Mouse (Mus musculus) liver, adult (tissue): Measurements from ENCODE around the gene Dzip1.

Experiments used
- GATA4 ChIP-seq: IDR thresholded peaks from 2 replicates; pipeline ENCODE4 v1.6.1; 2014; ENCODE audit warnings: mild to moderate bottlenecking, low read length; ENCODE audit not compliant: insufficient replicate concordance

The Dzip1 gene

GRCm38 (mm10) chr14:118838556-118839120, 86.6 kb downstream of the Dzip1 start:
- no peak for TF ChIP-seq GATA4

- TF ChIP-seq GATA4, result no peak
Observed at GRCm38 (mm10) chr14:118836754-118837153, 88.5 kb downstream of the Dzip1 start.

GRCm38 (mm10) chr14:118836145-118836544, 89.1 kb downstream of the Dzip1 start:
- TF ChIP-seq GATA4, result no peak

GRCm38 (mm10) chr14:118834313-118834712, 90.9 kb downstream of the Dzip1 start:
- no peak for TF ChIP-seq GATA4

- no peak for TF ChIP-seq GATA4
Observed at GRCm38 (mm10) chr14:118833241-118833640, 92.0 kb downstream of the Dzip1 start.

GRCm38 (mm10) chr14:118831597-118831996, 93.7 kb downstream of the Dzip1 start:
- no peak for TF ChIP-seq GATA4

- no peak for TF ChIP-seq GATA4
Observed at GRCm38 (mm10) chr14:118829331-118830095, 95.7 kb downstream of the Dzip1 start.

GRCm38 (mm10) chr14:118827283-118827904, 97.9 kb downstream of the Dzip1 start:
- TF ChIP-seq GATA4, result no peak

- TF ChIP-seq GATA4, result no peak
Observed at GRCm38 (mm10) chr14:118826346-118826745, 98.9 kb downstream of the Dzip1 start.
